Mouse (Mus musculus): ENCODE data around the gene Gpr39. TPM values are rescaled to one million over a fixed set of nuclear protein-coding genes. Genes with fewer than 3 reads are reported as not detected.

Gpr39 gene
- total and polyA plus RNA-seq, 3 experiments = not detected

DNA sequence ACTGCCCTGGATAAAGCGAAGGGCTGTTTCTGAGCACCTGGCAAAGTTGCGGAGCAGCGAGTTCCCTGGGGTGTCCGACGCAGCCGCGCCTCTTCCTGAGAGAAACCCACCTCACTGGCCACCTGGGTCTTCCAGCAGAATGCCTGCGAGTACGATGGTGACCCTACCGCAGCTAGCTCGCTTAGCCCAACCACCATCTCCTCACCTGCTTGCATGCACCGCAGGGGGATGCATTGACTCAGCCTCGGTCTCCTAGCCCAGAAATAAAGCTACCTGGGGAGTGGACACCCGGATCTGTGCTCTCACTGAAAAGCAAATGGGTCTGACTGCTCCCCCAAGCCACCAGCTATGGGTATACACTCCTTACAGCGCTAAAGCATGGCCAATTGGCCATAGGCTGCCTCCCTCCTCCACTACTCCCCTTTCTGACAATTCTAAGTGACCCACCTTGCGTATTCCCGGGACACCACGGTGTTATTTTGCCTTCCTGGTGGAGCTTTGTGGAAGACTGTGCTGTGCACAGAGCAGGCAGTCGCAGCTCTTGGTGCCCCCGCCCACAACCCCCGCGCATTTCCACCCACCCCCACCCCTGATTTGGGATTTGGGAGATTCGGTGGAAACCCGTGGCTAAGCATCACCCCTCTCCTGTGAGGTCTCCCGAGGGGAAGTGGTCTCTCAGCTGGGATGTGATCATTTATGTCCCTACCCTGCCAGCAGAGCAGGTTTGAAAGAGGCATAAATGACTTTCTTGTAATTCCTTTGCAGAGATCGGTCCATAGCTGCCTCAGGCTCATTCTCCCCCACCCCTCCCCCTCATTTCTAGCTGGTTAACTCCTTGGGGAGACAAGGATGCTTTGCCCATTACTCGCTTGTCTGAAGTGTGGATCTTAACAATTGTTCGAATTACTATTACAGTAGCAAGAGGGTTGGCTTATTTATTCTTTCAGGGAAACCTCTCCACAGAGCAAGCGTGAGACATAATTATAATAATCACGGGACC lies 236.1 kb downstream of the Gpr39 start, which contains the start of gene Lypd1:
TSS of gene Lypd1 (minus strand) at position 501 of the 1,000 bp plus-strand sequence.
- Histone ChIP-seq H3K9me3 (replicated peaks; ENCODE audit: insufficient read depth, low read length) (no peaks in the 10 kb centered on the region), H3K36me3 (ENCODE audit: control insufficient read depth in 1 of 2, insufficient read depth in 2 of 2, low read length in 2 of 2) (no peaks in the 10 kb centered on the region), H3K4me3 (ENCODE audit: control insufficient read depth in 1 of 2, insufficient read depth in 1 of 2, low read depth in 2 of 2, low read length in 2 of 2) (no peak within 1 kb of the TSS), H3K27ac (ENCODE audit: control insufficient read depth, low read depth, low read length) (no peak within 1 kb of the TSS), H3K4me1 (ENCODE audit: control insufficient read depth in 1 of 2, insufficient read depth in 2 of 2, low read length in 2 of 2) (no peaks in the 10 kb centered on the region), H3K9ac (ENCODE audit: control insufficient read depth, low read depth, low read length, poor library complexity, severe bottlenecking) (no peak within 1 kb of the TSS), H3K79me2 (ENCODE audit: control insufficient read depth, insufficient read depth, low read length, poor library complexity) (no peaks in the 10 kb centered on the region), H3K27me3 (ENCODE audit: control insufficient read depth in 1 of 2, insufficient read depth in 2 of 2, low read length in 2 of 2) (no peaks in the 10 kb centered on the region)
- no peak for TF ChIP-seq TCF12 (IDR thresholded peaks at IDR 0.05; ENCODE audit: low read depth, low read length)
- TF ChIP-seq POLR2AphosphoS2 (IDR thresholded peaks at IDR 0.05; ENCODE audit: low read length) = no peak
- no peak for TF ChIP-seq KAT2A (conservative IDR thresholded peaks at IDR 0.05; ENCODE audit: low read depth, low read length)
- TF ChIP-seq JUND (IDR thresholded peaks at IDR 0.05; ENCODE audit: low read depth, low read length) = no peak
- no peak for DNase-seq (ENCODE audit: low read depth, low spot score)

DNA sequence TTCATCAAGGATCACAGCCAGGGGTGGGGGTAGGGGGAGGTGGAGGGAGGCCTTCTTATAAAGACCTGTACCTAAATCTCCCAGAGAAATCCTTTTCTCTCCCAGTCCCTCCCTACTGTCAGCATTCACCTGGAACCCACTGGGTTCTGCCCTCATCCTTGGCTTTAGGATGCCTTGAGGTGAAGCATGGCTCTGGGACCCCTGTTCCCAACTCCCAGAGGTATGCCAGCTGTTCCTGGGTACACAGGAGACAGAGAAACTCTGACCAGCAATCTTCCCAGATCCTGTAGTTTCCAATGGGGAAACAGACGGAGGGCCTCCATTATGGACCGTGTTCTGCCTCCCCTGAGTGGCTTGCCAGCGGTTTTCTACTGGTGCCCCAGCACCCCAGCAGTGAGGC lies 243.9 kb downstream of the Gpr39 start:
- DNase-seq (ENCODE audit: low read depth, low spot score) = no peak

DNA sequence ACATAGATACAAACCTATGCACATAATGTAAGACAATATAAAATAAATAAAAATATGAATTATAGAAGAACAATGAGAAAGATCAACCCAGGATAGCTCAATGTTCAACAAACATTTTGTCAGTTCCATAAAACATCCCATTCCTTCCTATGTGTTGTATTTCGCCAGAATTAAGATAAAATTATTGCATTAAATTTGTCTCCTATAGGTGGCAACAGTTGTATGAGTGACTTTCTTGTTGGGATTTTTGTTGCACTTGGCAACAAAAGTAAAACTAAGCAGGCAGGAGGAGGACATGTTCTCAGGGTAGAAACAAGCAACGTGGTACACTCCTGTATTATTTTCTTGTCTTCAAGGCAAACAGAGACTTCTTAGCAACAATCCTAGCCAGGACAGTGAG lies 246.3 kb downstream of the Gpr39 start:
- H3K9ac ChIP-seq (ENCODE audit: control insufficient read depth, low read depth, low read length, poor library complexity, severe bottlenecking) = no peak overlapping the region
- H3K9me3 ChIP-seq (replicated peaks; ENCODE audit: insufficient read depth, low read length) = no peaks in the 10 kb centered on the region
- no peak overlapping the region for H3K27ac ChIP-seq (ENCODE audit: control insufficient read depth, low read depth, low read length)
- no peak for DNase-seq (ENCODE audit: low read depth, low spot score)
- no peaks in the 10 kb centered on the region for H3K27me3 ChIP-seq (ENCODE audit: control insufficient read depth in 1 of 2, insufficient read depth in 2 of 2, low read length in 2 of 2)
- no peak overlapping the region for H3K4me3 ChIP-seq (ENCODE audit: control insufficient read depth in 1 of 2, insufficient read depth in 1 of 2, low read depth in 2 of 2, low read length in 2 of 2)
- H3K36me3 ChIP-seq (ENCODE audit: control insufficient read depth in 1 of 2, insufficient read depth in 2 of 2, low read length in 2 of 2) = no peaks in the 10 kb centered on the region
- no peaks in the 10 kb centered on the region for H3K4me1 ChIP-seq (ENCODE audit: control insufficient read depth in 1 of 2, insufficient read depth in 2 of 2, low read length in 2 of 2)
- no peaks in the 10 kb centered on the region for H3K79me2 ChIP-seq (ENCODE audit: control insufficient read depth, insufficient read depth, low read length, poor library complexity)
- TF ChIP-seq ETS1 (IDR thresholded peaks at IDR 0.05; ENCODE audit: low read depth, low read length) (no peak), ZNF384 (IDR thresholded peaks at IDR 0.05; ENCODE audit: low read depth, low read length) (no peak), MAZ (IDR thresholded peaks at IDR 0.05; ENCODE audit: low read depth, low read length) (no peak), NELFE (IDR thresholded peaks at IDR 0.05; ENCODE audit: low read depth, low read length) (no peak), MAFK (IDR thresholded peaks at IDR 0.05; ENCODE audit: borderline replicate concordance, low read depth, low read length) (no peak), JUND (IDR thresholded peaks at IDR 0.05; ENCODE audit: low read depth, low read length) (no peak), RAD21 (IDR thresholded peaks at IDR 0.05; ENCODE audit: low read depth, low read length) (no peak), RCOR1 (IDR thresholded peaks at IDR 0.05; ENCODE audit: low read depth, low read length) (no peak), MAX (IDR thresholded peaks at IDR 0.05; ENCODE audit: low read length) (no peak), GABPA (IDR thresholded peaks at IDR 0.05; ENCODE audit: low read depth, low read length) (no peak), CTCF (IDR thresholded peaks at IDR 0.05 in 2 of 3, conservative IDR thresholded peaks at IDR 0.05 in 1 of 3; ENCODE audit: control insufficient read depth in 1 of 3, insufficient read depth in 1 of 3, low read depth in 2 of 3, low read length in 3 of 3, poor library complexity in 1 of 3, severe bottlenecking in 1 of 3) (no peak), USF2 (IDR thresholded peaks at IDR 0.05; ENCODE audit: borderline replicate concordance in 1 of 2, insufficient read depth in 1 of 2, low read depth in 1 of 2, low read length in 2 of 2) (no peak), MXI1 (IDR thresholded peaks at IDR 0.05; ENCODE audit: low read depth, low read length) (no peak), POLR2AphosphoS5 (IDR thresholded peaks at IDR 0.05; ENCODE audit: borderline replicate concordance, low read depth, low read length) (no peak), POLR2A (IDR thresholded peaks at IDR 0.05; ENCODE audit: control insufficient read depth in 1 of 2, insufficient read depth in 1 of 2, low read depth in 1 of 2, low read length in 2 of 2, poor library complexity in 1 of 2) (no peak)

More for the DNA sequence above, 243.9 kb downstream of the Gpr39 start:
- Histone ChIP-seq H3K9ac (ENCODE audit: control insufficient read depth, low read depth, low read length, poor library complexity, severe bottlenecking) (no peak overlapping the region), H3K9me3 (replicated peaks; ENCODE audit: insufficient read depth, low read length) (no peaks in the 10 kb centered on the region), H3K4me3 (ENCODE audit: control insufficient read depth in 1 of 2, insufficient read depth in 1 of 2, low read depth in 2 of 2, low read length in 2 of 2) (no peak overlapping the region), H3K27me3 (ENCODE audit: control insufficient read depth in 1 of 2, insufficient read depth in 2 of 2, low read length in 2 of 2) (no peaks in the 10 kb centered on the region), H3K79me2 (ENCODE audit: control insufficient read depth, insufficient read depth, low read length, poor library complexity) (no peaks in the 10 kb centered on the region), H3K27ac (ENCODE audit: control insufficient read depth, low read depth, low read length) (no peak overlapping the region), H3K36me3 (ENCODE audit: control insufficient read depth in 1 of 2, insufficient read depth in 2 of 2, low read length in 2 of 2) (no peaks in the 10 kb centered on the region), H3K4me1 (ENCODE audit: control insufficient read depth in 1 of 2, insufficient read depth in 2 of 2, low read length in 2 of 2) (no peaks in the 10 kb centered on the region)
- TF ChIP-seq KAT2A (conservative IDR thresholded peaks at IDR 0.05; ENCODE audit: low read depth, low read length) (no peak), NELFE (IDR thresholded peaks at IDR 0.05; ENCODE audit: low read depth, low read length) (no peak), ETS1 (IDR thresholded peaks at IDR 0.05; ENCODE audit: low read depth, low read length) (no peak), UBTF (IDR thresholded peaks at IDR 0.05; ENCODE audit: borderline replicate concordance, insufficient read depth, low read depth, low read length) (no peak), HCFC1 (IDR thresholded peaks at IDR 0.05; ENCODE audit: low read depth, low read length) (no peak), RCOR1 (IDR thresholded peaks at IDR 0.05; ENCODE audit: low read depth, low read length) (no peak), BHLHE40 (IDR thresholded peaks at IDR 0.05; ENCODE audit: borderline replicate concordance, low read depth, low read length) (no peak), MAX (IDR thresholded peaks at IDR 0.05; ENCODE audit: low read length) (no peak), USF1 (IDR thresholded peaks at IDR 0.05; ENCODE audit: low read depth, low read length) (no peak), EP300 (IDR thresholded peaks at IDR 0.05; ENCODE audit: low read depth in 1 of 2, low read length in 2 of 2) (no peak), MYC (IDR thresholded peaks at IDR 0.05; ENCODE audit: low read depth, low read length) (no peak), TAL1 (IDR thresholded peaks at IDR 0.05; ENCODE audit: low read length) (no peak)

All from MEL (cell line).